Mouse (Mus musculus): ENCODE measurements around the gene Dtx3. TPM values are rescaled to one million over a fixed set of nuclear protein-coding genes. Genes with fewer than 3 reads are reported as not detected.
"Not testable (repeated sequence)": the region's sequence is repeated elsewhere in the genome, so short reads cannot be mapped to it uniquely, and the experiment has no call there.

Gene Dtx3
- total RNA-seq, 2 experiments from 2014 or later: 195 to 221 TPM

DNA sequence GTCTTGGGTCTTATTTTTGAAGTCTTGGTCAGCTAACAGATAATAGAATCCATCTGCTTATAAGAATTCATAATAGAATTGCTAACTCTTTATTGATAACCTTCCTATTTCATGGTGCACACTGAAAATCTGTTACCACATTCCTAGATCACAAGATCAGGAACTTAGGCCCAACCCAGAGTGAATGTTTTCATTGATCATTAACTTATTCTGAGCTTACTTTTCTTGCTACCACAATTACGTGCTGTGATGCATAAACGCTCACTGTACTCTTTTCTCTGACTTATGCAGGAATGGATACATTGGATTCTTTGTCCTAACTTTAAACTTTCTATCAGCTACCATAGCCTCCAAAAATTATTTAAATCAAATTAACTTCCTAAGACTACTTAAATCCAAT is 41.3 kb downstream of the Dtx3 start:
- DNase-seq (ENCODE audit: low spot score in 2 of 2): no peak
- intact Hi-C loops (cut with DNase I): no loop called here

GRCm38 (mm10) chr10:127153323-127153722 is 42.2 kb downstream of the Dtx3 start:
- intact Hi-C loops (cut with DNase I): no loop called here

DNA sequence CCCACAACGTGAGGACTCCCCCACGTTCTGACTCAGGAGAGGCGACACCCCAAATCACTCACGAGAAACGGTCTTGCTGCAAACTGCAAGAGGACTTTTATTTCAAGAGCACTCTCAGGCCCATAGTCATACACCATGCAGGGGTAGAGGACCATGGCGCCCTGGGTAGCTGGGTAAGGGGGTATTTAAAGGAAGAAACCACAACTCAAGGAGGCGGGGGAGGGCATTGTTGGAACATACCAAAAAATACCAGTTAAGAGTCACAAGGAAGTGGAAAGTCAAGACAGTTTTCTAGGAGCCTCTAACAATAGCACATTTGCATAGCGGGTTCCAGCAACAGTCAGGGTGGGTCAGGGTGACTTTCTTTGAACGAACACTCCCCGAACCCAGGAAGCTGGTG is 43.0 kb downstream of the Dtx3 start:
- intact Hi-C loops (cut with DNase I); DNase-seq (ENCODE audit: low spot score in 2 of 2): not testable (repeated sequence)

More at GRCm38 (mm10) chr10:127153323-127153722, 42.2 kb downstream of the Dtx3 start:
- DNase-seq (ENCODE audit: low spot score in 2 of 2): no peak

GRCm38 (mm10) chr10:127151233-127151632 is 44.3 kb downstream of the Dtx3 start:
- DNase-seq (ENCODE audit: low spot score in 2 of 2); intact Hi-C loops (cut with DNase I): not testable (repeated sequence)

GRCm38 (mm10) chr10:127150471-127150872 is 45.1 kb downstream of the Dtx3 start:
- intact Hi-C loops (cut with DNase I): no loop called here
- no peak for DNase-seq (ENCODE audit: low spot score in 2 of 2)

GRCm38 (mm10) chr10:127147135-127147534 is 48.4 kb downstream of the Dtx3 start:
- intact Hi-C loops (cut with DNase I): no loop called here
- no peak for DNase-seq (ENCODE audit: low spot score in 2 of 2)

DNA sequence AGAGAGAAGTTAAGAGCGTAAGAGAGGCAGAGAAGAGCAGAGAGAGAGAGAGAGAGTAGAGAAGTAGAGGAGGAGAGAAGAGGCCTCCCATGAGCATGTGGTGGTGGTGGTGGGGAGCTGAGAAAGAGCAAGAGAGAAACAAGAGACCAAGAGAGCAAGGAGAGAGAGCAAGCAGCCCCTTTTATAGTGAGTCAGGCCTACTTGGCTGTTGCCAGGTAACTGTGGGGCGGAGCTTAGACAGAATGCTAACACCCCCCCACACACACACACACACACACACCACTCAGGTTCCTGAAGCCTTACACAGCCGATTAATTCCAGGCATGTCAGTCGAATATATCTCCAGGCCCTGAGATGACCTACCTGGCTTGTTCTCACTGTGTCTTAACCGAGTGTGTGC is 50.2 kb downstream of the Dtx3 start:
- intact Hi-C loops (cut with DNase I): no loop called here
- no peak for DNase-seq (ENCODE audit: low spot score in 2 of 2)

DNA sequence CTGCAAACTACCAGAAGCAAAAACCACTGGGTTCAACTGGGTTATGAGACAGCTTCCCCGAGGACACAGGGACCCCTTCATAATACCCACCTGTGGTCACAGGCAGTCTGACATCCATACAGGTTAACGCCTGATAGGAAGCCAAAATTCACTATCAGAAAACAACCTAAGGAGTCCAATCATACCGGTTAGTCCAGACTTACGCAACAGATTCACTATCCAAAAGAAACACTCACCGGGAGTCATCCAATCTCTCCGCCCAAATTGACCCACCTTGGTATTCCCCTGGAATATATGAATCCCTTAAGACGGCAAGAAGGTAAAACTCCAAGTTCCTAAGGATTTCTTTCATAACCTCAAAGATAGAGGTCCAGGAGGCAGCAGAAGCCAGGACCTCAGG is 51.0 kb downstream of the Dtx3 start:
- intact Hi-C loops (cut with DNase I): no loop called here
- no peak for DNase-seq (ENCODE audit: low spot score in 2 of 2)

- intact Hi-C loops (cut with DNase I): no loop called here
- DNase-seq (ENCODE audit: low spot score in 2 of 2): no peak
These were observed 52.3 kb downstream of the Dtx3 start for GRCm38 (mm10) chr10:127143228-127143627.

DNA sequence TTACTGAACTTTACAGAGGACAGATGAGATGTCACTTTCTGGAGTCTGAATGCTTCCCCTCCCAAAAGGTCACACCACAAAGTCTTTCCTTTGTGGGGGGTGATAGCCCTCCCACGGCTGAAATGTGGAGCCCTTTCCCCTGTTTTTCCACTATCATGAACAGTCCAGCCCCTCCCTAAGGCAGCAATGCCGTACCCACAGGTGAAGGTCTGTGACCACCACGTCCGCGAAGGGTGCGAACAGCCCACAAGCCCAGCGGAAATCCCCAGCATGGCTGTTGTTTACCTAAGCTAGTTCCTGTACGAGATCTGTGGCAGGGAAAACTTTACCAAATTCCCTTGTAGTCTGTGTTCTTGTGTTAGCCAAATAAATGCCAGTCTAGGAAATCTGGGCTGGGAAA is 54.0 kb downstream of the Dtx3 start:
- DNase-seq (ENCODE audit: low spot score in 2 of 2): no peak
- intact Hi-C loops (cut with DNase I): no loop called here

DNA sequence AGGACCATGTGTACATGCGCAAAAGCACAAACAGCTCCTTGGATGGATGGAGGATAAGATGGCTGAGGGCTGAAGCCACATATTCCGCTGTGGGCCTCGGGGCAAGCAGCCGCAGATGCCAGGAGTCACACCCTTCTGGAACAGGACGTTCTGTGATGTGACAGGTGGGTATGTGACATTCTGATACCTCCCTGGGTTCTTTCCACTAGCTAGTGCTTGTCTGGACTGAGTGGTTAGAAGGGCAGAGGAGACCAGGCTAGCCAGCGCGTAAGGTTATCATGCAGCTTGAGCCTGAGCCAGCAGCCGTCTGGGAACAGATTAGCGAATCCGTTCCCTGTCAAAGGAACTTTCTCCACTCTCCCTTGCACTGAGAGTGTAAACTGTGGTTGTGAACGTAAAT is 54.6 kb downstream of the Dtx3 start:
- intact Hi-C loops (cut with DNase I): no loop called here
- no peak for DNase-seq (ENCODE audit: low spot score in 2 of 2)

Other genes starting within 250 kb of the Dtx3 start
- gene Ctdsp2, start 217.0 kb downstream of the Dtx3 start, total RNA-seq (2021): 10 to 100 TPM; 72.0 to 74.1 TPM
- under 1 TPM; 0.16 to 0.20 TPM for gene Avil, start 195.0 kb downstream of the Dtx3 start, total RNA-seq (2021)
- gene Tsfm, start 164.9 kb downstream of the Dtx3 start, total RNA-seq (2021): 10 to 100 TPM; 21.7 to 28.8 TPM
- 10 to 100 TPM in 1 of 2 experiments, 1 to 10 TPM in 1; 9.2 to 10.6 TPM for gene Mettl1, start 154.3 kb downstream of the Dtx3 start, total RNA-seq (2021)
- gene Eef1akmt3, start 154.2 kb downstream of the Dtx3 start, total RNA-seq (2021): not detected
- gene Cyp27b1, start 147.5 kb downstream of the Dtx3 start, total RNA-seq (2021): 1 to 10 TPM in 1 of 2 experiments, under 1 TPM in 1; 0.39 to 1.2 TPM
- 10 to 100 TPM; 21.5 to 24.9 TPM for gene March9, start 135.5 kb downstream of the Dtx3 start, total RNA-seq (2021)
- 10 to 100 TPM; 76.9 to 88.1 TPM for gene Cdk4, start 132.2 kb downstream of the Dtx3 start, total RNA-seq (2021)
- gene Tspan31, start 125.5 kb downstream of the Dtx3 start, total RNA-seq (2021): 10 to 100 TPM; 63.5 to 66.3 TPM
- 100 to 1,000 TPM; 680 to 686 TPM for gene Agap2, start 120.4 kb downstream of the Dtx3 start, total RNA-seq (2021)
- 100 to 1,000 TPM; 118 to 119 TPM for gene Os9, start 74.6 kb downstream of the Dtx3 start, total RNA-seq (2021)
- 100 to 1,000 TPM; 116 to 122 TPM for gene B4galnt1, start 30.5 kb downstream of the Dtx3 start, total RNA-seq (2021)
- gene Slc26a10, start 15.1 kb downstream of the Dtx3 start, total RNA-seq (2021): 1 to 10 TPM; 1.8 to 4.4 TPM
- gene Arhgef25, start 5.6 kb downstream of the Dtx3 start, total RNA-seq (2021): 100 to 1,000 TPM; 173 to 176 TPM
- gene Pip4k2c, start 15.9 kb upstream of the Dtx3 start, total RNA-seq (2021): 100 to 1,000 TPM in 1 of 2 experiments, 10 to 100 TPM in 1; 94.6 to 106 TPM
- 1,000 to 10,000 TPM in 1 of 2 experiments, 100 to 1,000 TPM in 1; 978 to 1,176 TPM for gene Kif5a, start 67.6 kb upstream of the Dtx3 start, total RNA-seq (2021)
- gene Dctn2, start 70.6 kb upstream of the Dtx3 start, total RNA-seq (2021): 100 to 1,000 TPM; 267 to 287 TPM
- gene Mbd6, start 93.3 kb upstream of the Dtx3 start, total RNA-seq (2021): 10 to 100 TPM; 32.9 to 54.4 TPM
- gene Mars, start 116.1 kb upstream of the Dtx3 start, total RNA-seq (2021): 10 to 100 TPM; 54.9 to 60.1 TPM
- 1 to 10 TPM in 1 of 2 experiments, under 1 TPM in 1; 0.94 to 1.1 TPM for gene Arhgap9, start 126.2 kb upstream of the Dtx3 start, total RNA-seq (2021)
- 1 to 10 TPM; 1.9 to 2.9 TPM for gene Gli1, start 146.2 kb upstream of the Dtx3 start, total RNA-seq (2021)
- gene Inhbe, start 158.7 kb upstream of the Dtx3 start, total RNA-seq (2021): under 1 TPM; 0.15 to 0.20 TPM
- gene Inhbc, start 174.7 kb upstream of the Dtx3 start, total RNA-seq (2021): not detected
- 100 to 1,000 TPM; 348 to 365 TPM for gene R3hdm2, start 184.6 kb upstream of the Dtx3 start, total RNA-seq (2021)